Mouse (Mus musculus) limb, embryonic 11.5 days (tissue): ENCODE data around the gene Cd59b. TPM values are rescaled to one million over a fixed set of nuclear protein-coding genes. Genes with fewer than 3 reads are reported as not detected.
"Not testable (repeated sequence)": the region's sequence is repeated elsewhere in the genome, so short reads cannot be mapped to it uniquely, and the experiment has no call there.

Experiments used
- ATAC-seq: fragments of 200-750 bp; cut with Nextera tagmentation; 2 replicates; pipeline ENCODE4 v1.8.0; 2017; ENCODE audit warnings: low read depth; ENCODE audit not compliant: insufficient number of reproducible peaks, low FRiP score, low TSS enrichment
- DNase-seq: peaks from one replicate; pipeline ENCODE4 v3.0.0-alpha.2; 2015; ENCODE audit warnings: low spot score
- H3K27ac ChIP-seq: fragments of 300-500 bp; sonication (generic); replicated peaks from 2 replicates; pipeline ENCODE4 v1.5.1; 2014; ENCODE audit warnings: low read depth, mild to moderate bottlenecking, low read length
- H3K27me3 ChIP-seq: fragments of 300-500 bp; sonication (generic); 2 replicates; pipeline ENCODE4 v1.6.1; 2014; ENCODE audit warnings: mild to moderate bottlenecking, low read length, mixed read lengths; ENCODE audit not compliant: control insufficient read depth, insufficient read depth
- H3K36me3 ChIP-seq: fragments of 300-500 bp; sonication (generic); 2 replicates; pipeline ENCODE4 v1.6.1; 2014; ENCODE audit warnings: mild to moderate bottlenecking, low read length, moderate library complexity, mixed read lengths; ENCODE audit not compliant: control insufficient read depth, insufficient read depth
- H3K4me1 ChIP-seq: fragments of 300-500 bp; sonication (generic); 2 replicates; pipeline ENCODE4 v1.6.1; 2014; ENCODE audit warnings: low read length, mixed read lengths; ENCODE audit not compliant: control insufficient read depth, insufficient read depth
- H3K4me2 ChIP-seq: fragments of 300-500 bp; sonication (generic); 2 replicates; pipeline ENCODE4 v1.6.1; 2014; ENCODE audit warnings: low read depth, mild to moderate bottlenecking, moderate library complexity; ENCODE audit not compliant: severe bottlenecking
- H3K4me3 ChIP-seq: fragments of 300-500 bp; sonication (generic); 2 replicates; pipeline ENCODE4 v1.5.1; 2014; ENCODE audit warnings: low read depth, low read length
- H3K9ac ChIP-seq: fragments of 300-500 bp; sonication (generic); 2 replicates; pipeline ENCODE4 v1.6.1; 2014; ENCODE audit warnings: mild to moderate bottlenecking, low read length
- H3K9me3 ChIP-seq: fragments of 300-500 bp; sonication (generic); 2 replicates; pipeline ENCODE4 v1.6.1; 2016; ENCODE audit warnings: low read length; ENCODE audit not compliant: control insufficient read depth
- WGBS: fragments of 180-500 bp; shearing (Covaris S2); extraction: QIAGEN DNeasy Blood & Tissue Kit; methylation state at CpG from one replicate; pipeline ENCODE4 v1.1.7; 2014; 5-methylcytosine and 5-hydroxymethylcytosine counted together
- polyA plus RNA-seq: library from polyadenylated mRNA; unstranded; fragments of >200 nt; fragmentation: Nextera tagmentation; extraction: Ambion mirVana; gene quantifications from 2 replicates; pipeline ENCODE4 v1.2.1, GENCODE M21; 2014

Gene Cd59b
- polyA plus RNA-seq, 1 experiment from 2014 or later, result 4.9 TPM

DNA sequence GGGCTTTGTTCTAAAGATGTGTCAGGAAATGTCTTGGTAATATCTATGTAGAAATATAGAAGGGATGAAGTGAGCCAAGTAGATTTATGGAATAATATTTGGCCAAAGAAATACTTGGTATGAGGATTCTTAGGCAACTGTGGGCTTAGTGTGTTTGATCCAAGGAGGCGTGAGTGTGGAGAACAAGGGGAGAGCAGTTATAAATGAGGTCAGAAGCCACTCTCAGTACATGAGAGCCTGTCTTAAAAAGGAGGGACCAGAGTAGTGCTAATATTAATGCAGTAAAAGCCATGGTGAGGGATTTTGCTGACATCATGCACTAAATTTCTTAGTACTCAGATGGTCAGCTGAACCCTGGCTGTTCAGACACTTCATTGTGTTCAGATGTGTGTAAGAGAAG, 11.3 kb upstream of the Cd59b start:
- ATAC-seq, result no peak
- WGBS, result 94% methylated on average over 1 of the region's 1 CpGs

DNA sequence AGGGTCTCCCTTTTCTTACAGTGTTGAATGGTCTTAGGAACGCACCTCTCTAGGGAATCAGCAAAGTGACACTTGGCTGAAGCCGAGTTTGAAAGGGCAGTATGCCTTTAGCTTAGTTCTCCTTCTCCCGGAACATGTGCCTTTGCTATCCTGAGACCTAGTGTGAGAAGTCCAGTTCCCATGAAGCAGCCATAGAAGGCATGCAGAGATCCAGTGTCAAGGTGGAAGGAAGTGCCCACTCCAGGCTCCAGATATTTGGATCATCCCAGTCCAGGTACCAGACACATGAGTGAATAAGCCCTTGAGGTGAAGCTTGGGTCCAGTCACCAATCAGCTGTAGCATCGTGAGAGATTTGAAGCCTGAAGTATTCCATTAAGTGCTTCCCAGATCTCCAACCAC, 10.7 kb upstream of the Cd59b start:
- Histone ChIP-seq H3K9ac (no peak overlapping the region), H3K9me3 (no peaks in the 10 kb centered on the region), H3K27me3 (no peaks in the 10 kb centered on the region), H3K4me2 (no peak overlapping the region), H3K36me3 (peaks cover 12% of the 10 kb centered on the region; the same call in 1 of the 2 replicates), H3K4me3 (no peak overlapping the region), H3K27ac (no peak overlapping the region), H3K4me1 (no peaks in the 10 kb centered on the region)
- no peak for DNase-seq
- WGBS, result 90% methylated on average over 4 of the region's 4 CpGs
- no peak for ATAC-seq

More for the DNA sequence above, 11.3 kb upstream of the Cd59b start:
- Histone ChIP-seq H3K9ac (no peak overlapping the region), H3K4me1 (no peaks in the 10 kb centered on the region), H3K27me3 (no peaks in the 10 kb centered on the region), H3K9me3 (no peaks in the 10 kb centered on the region), H3K4me3 (no peak overlapping the region), H3K27ac (no peak overlapping the region), H3K4me2 (no peak overlapping the region), H3K36me3 (peaks cover 12% of the 10 kb centered on the region; the same call in 1 of the 2 replicates)
- no peak for DNase-seq

DNA sequence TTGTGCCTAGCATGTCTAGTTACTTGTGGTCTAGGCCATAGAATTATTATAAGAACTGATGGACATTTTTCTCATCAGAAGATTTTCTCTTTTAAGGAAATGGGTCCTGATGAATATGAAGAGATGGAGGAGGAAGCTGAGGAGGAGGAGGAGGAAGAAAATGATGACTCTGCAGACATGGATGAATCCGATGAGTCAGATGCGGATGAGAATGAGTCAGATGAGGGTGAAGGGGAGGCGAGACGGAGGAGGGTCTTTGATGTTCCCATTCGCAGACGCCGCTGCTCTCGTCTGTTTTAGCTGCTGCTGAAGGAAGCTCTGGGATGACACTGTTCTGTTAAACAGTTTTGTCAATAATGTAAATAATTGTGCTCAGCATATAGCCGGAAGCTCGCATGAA, 9.9 kb upstream of the Cd59b start:
- DNase-seq, result no peak
- H3K9ac ChIP-seq, result no peak overlapping the region
- H3K9me3 ChIP-seq, result no peaks in the 10 kb centered on the region
- H3K27me3 ChIP-seq, result no peaks in the 10 kb centered on the region
- ATAC-seq, result no peak
- H3K4me3 ChIP-seq, result no peak overlapping the region
- no peak overlapping the region for H3K27ac ChIP-seq
- peaks cover 12% of the 10 kb centered on the region; the same call in 1 of the 2 replicates for H3K36me3 ChIP-seq
- no peaks in the 10 kb centered on the region for H3K4me1 ChIP-seq
- H3K4me2 ChIP-seq, result no peak overlapping the region
- WGBS, result 80% methylated on average over 10 of the region's 10 CpGs

DNA sequence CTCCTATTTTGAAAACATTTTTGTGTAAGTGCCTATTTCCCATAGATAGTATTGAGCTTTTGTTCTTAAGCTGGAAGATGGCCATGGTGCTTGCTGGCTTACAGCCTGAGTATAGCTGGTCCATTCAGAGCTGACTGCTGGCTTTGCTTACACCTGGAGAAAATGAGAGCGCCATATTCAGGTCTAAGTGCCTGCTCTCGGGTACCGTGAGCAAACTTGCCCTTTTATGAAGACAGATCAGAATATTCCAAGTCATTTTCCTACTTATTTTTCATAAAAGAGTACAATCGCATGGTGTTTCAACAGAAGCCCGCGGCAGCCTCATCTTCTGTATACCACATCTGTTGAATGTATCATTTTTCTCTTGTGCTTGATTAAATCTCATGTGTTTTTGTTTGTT, 8.7 kb upstream of the Cd59b start:
- no peaks in the 10 kb centered on the region for H3K9me3 ChIP-seq
- no peaks in the 10 kb centered on the region for H3K27me3 ChIP-seq
- H3K36me3 ChIP-seq, result peaks cover 10% of the 10 kb centered on the region; the same call in 1 of the 2 replicates
- DNase-seq, result no peak
- no peak for ATAC-seq
- WGBS, result 95% methylated on average over 6 of the region's 6 CpGs
- no peaks in the 10 kb centered on the region for H3K4me1 ChIP-seq
- no peak overlapping the region for H3K9ac ChIP-seq
- H3K4me3 ChIP-seq, result no peak overlapping the region
- no peak overlapping the region for H3K27ac ChIP-seq
- no peak overlapping the region for H3K4me2 ChIP-seq

DNA sequence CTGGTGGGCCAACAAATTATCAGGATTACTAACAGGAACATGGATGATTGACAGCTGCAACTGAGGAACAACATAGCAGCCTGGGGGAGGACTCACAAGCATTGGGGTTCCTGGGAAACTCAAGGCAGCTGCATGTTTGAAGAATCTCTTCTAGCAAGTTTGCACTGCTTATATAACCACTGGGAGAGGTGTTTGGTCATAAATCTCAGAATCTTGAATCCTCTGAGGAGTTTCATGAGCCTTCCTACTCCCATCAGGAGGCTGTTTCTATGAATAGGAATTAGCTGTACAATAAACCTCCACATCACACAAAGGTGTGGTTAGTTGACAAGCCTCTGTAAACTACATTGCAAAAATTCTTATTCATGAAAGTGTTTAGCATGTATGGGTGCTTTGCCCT, 7.0 kb upstream of the Cd59b start:
- no peaks in the 10 kb centered on the region for H3K4me1 ChIP-seq
- DNase-seq (no peak), ATAC-seq (no peak)
- no peak overlapping the region for H3K27ac ChIP-seq
- H3K4me3 ChIP-seq, result no peak overlapping the region
- peaks cover 10% of the 10 kb centered on the region; the same call in 1 of the 2 replicates for H3K36me3 ChIP-seq
- no peak overlapping the region for H3K4me2 ChIP-seq
- no peaks in the 10 kb centered on the region for H3K27me3 ChIP-seq
- H3K9ac ChIP-seq, result no peak overlapping the region
- no peaks in the 10 kb centered on the region for H3K9me3 ChIP-seq

GRCm38 (mm10) chr2:104064152-104064551, 5.5 kb upstream of the Cd59b start:
- Histone ChIP-seq H3K9ac (no peak overlapping the region), H3K27ac (no peak overlapping the region), H3K4me2 (no peak overlapping the region), H3K27me3 (no peaks in the 10 kb centered on the region), H3K4me3 (no peak overlapping the region), H3K36me3 (peaks cover 6% of the 10 kb centered on the region; the same call in 1 of the 2 replicates), H3K4me1 (no peaks in the 10 kb centered on the region), H3K9me3 (no peaks in the 10 kb centered on the region)
- ATAC-seq (no peak), DNase-seq (no peak)
- WGBS, result 84% methylated on average over 2 of the region's 2 CpGs

- not testable (repeated sequence) for H3K9me3 ChIP-seq, H3K4me2 ChIP-seq, H3K9ac ChIP-seq, H3K4me1 ChIP-seq, DNase-seq, H3K27ac ChIP-seq, H3K36me3 ChIP-seq, H3K4me3 ChIP-seq, ATAC-seq, H3K27me3 ChIP-seq
- WGBS, result 92% methylated on average over 6 of the region's 6 CpGs
These were observed 4.1 kb upstream of the Cd59b start, which contains the start of gene Gm10912 for GRCm38 (mm10) chr2:104065526-104065925. Gm10912 (plus strand) TSS chr2:104065826.

DNA sequence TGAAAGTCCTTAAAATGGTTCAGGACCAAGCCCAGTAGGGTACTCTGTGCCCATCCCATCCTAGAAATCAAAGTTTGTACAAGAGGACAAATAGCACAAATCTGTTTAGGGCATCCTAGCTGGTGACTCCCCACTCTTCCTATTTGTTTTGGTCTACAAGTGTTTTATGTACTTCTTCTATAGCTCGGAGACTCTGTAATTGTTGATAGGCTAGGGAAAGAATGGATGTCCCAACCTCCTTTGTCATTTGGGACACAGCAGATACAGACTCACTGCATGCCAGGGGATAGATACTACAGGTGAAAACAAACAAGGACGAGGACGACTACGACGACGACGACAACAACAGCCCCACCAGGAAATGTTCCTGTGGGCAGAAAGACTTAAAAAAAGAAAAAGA, 1.2 kb upstream of the Cd59b start, which contains the start of gene Gm10799:
TSS of gene Gm10799 (minus strand) at position 101 of the 400 bp plus-strand sequence.
- 88% methylated on average over 7 of the region's 7 CpGs for WGBS
- not testable (repeated sequence) for H3K9ac ChIP-seq, ATAC-seq, H3K27ac ChIP-seq, H3K4me1 ChIP-seq, H3K9me3 ChIP-seq, H3K4me2 ChIP-seq, H3K4me3 ChIP-seq, H3K36me3 ChIP-seq, DNase-seq, H3K27me3 ChIP-seq

- not testable (repeated sequence) for H3K4me2 ChIP-seq, DNase-seq, H3K9ac ChIP-seq, H3K4me1 ChIP-seq, H3K27ac ChIP-seq, H3K36me3 ChIP-seq, H3K9me3 ChIP-seq, H3K27me3 ChIP-seq, ATAC-seq, H3K4me3 ChIP-seq
- 73% methylated on average over 5 of the region's 5 CpGs for WGBS
These were observed 8.6 kb downstream of the Cd59b start for GRCm38 (mm10) chr2:104078285-104078684.
